Mouse (Mus musculus) cerebellum, postnatal 25 days (tissue): ENCODE data around the gene Wdr25.

Experiments
- DNase-seq, 2 experiments: peaks; one replicate each; pipeline ENCODE4 v3.0.0; 2021; ENCODE audit warnings: mixed read lengths in 2 of 2

The Wdr25 gene

DNA sequence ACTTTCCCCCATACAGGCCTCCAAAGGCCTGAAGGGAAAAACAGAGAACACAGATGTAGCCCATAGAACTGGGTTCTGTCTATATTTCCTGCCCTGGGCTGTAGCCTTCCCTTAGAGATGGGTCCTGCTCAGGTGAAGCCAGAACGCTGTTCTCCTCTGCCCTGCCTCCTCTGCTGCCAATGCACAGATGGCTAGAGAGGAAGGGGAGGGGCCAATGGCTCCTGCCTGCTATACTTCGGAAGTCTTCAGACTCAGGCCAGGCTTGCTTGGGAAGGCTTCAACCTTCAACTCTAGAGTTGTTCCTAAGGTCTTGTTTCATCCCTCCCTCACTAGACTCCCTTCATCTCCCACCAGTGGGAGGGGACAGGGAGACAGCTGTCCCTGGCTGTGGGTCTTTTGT lies 176.3 kb downstream of the Wdr25 start:
- DNase-seq: peak; percentile 42 to 63

DNA sequence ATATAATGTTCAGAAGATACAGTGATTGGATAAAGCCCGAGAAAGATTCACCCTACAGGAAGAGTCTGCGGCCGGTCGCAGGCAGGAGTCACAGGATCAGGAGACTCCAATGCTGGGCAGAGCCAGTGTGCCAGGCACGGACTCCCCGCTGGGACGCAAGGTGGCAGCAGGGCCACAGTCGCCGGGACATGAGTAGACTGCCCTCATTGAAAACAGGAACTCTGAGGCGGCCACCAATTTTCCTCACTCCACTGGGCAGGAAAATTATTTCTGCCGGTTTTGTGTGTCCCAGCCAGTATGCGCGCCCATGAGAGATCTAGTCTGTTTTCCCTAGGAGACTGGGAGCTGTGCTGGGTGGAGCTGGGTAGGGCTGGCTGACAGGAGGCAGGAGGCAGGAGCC lies 177.8 kb downstream of the Wdr25 start:
- DNase-seq: peak; percentile 79 to 87

DNA sequence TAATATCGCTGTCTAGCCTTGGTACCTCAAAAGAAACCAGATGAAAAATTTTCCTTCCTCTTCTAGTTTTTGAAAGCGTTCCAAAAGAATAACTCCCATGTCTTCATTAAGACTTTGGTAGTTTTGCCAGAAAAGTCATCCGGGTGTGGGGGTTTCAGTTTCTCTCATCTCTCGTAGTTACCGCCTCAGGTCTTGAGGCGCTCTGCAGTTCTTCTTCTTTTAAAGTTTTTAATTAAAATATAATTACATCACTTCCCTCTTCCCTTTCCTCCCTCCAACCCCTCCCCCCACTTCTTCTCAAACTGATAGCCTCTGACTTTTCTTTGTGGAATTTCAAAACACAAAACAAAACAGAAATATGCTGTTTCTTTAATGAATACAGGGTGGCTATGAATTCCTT lies 180.7 kb downstream of the Wdr25 start:
- DNase-seq: no peak

DNA sequence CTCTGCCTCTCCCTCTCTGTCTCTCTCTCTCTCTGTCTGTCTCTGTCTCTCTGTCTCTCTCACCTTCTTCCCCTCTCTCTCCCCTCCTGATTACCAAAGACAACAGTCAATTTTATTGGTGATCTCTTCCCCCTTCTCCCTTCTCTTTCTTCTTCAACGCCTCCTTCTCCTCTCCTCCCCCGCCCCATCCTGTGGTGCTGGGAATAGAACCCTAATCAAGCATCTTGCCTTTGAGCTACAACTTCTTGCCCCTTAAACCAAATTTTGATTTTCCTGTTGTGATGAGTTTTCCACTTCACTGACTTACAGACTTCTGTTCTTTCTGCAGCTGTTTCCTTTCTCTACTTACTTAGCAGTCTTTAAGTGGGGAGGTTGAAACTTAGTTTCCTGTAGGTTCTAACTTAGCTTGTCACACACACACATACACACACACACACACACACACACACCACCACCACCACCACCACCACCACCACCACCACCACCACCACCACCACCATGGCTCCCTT lies 181.4 kb downstream of the Wdr25 start:
- no peak for DNase-seq

DNA sequence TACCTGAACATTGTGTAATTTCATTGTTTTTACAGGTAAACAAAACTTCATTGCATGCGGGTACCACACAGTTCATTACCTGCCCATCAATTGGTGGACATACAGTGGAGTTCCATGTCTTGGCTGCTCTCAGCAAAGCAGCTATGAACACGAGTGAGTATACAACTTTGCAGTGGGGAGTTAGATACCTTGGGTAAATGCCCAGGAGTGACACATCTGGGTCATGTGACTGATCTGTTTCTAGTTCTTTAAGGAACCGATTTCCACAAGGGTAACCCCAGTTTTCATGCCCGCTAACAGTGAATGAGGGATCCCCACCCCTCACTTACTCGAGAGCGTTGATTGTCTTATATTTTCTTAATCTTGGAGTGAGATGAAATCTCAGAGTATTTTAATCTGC lies 183.6 kb downstream of the Wdr25 start:
- no peak for DNase-seq
